Mouse (Mus musculus): ENCODE data around the gene Ap4m1. TPM values are rescaled to one million over a fixed set of nuclear protein-coding genes. Genes with fewer than 3 reads are reported as not detected.

The Ap4m1 gene
- 32.2 and 35.8 TPM in 2 replicates for polyA plus RNA-seq (2015; fragmentation: Nextera tagmentation; extraction: Ambion mirVana)

DNA sequence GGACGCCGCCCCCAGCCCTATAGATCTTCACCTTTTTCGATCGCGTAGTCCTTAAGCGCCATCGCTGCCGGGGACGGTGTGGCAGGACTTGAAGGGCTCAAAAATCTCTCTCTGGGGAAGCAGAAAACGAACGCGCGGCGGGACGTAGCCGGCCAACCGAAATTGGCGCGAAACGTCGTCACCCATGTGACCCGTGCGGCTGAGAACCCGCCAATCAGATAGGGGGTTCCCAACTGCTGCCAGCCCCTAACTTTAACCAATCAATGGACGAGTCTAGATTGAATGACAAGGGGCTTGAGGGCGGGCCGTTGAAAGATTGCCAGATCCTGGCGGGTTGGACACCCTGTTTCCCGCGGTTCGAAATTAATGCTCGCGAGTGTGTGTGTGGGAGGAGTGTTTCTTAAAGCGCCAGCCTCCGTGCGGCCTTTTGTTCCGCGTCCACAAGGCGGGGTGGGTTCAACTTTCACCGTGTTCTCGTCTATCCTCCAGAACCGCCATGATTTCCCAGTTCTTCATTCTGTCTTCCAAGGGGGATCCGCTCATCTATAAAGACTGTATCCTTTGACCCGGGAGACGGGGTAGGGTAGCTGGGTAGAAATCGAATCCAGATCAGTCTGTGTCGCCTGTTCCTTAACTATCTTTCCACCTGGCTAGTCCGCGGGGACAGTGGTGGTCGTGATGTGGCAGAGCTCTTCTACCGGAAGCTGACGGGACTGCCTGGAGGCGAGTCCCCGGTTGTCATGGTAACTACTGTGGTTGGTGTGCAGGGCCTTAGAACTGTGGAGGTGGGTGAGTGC, at the start of gene Ap4m1, which contains the start of gene Mcm7:
Gene Ap4m1 (plus strand): TSS at position 308 of the 797 bp plus-strand sequence.
Gene Mcm7 (minus strand): TSS at position 728 of the 797 bp plus-strand sequence.
- peak; percentile 93 for ATAC-seq (ENCODE audit: low FRiP score, low read depth)
- Histone ChIP-seq H3K4me3 (peak within 1 kb of the TSS; percentile 69), H3K4me2 (replicated peaks) (peak within 1 kb of the TSS; percentile 76), H3K9me3 (no peaks in the 10 kb centered on the region), H3K27me3 (no peaks in the 10 kb centered on the region), H3K27ac (peak within 1 kb of the TSS; percentile 93), H3K9ac (peak within 1 kb of the TSS; percentile 75), H3K36me3 (peaks cover 61% of the 10 kb centered on the region), H3K4me1 (peaks cover 29% of the 10 kb centered on the region)
- WGBS = under 1% methylated on average over 54 of the region's 54 CpGs

DNA sequence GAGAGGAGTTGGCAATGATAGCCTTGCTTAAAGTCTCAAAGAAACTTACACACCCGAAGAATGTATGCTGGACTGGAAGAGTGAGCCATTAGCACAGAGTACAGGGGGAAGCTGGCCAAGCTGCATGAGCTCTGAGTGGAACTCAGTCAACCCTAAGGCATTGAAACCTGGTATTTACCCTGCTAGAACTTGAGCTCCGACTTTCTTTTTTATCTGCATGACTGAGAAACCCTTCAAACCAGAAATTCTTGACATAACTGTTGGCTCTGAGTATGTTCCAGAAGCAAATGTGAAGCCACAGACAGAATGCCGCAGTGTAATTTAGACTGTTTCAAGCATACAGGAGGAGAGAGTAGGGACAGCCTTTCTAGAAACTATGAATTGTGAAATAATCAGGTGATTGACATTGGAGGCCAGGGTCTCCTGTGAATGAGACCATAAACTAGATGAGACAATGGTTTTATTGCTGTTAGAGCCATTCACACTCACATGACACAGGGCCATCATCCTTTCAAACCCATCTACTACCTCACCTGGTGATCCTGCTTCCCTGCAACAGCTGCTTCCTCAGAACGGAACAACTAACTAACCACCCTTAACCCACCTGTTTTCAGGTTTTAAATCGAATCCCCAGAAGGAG, 39.3 kb upstream of the Ap4m1 start:
- H3K27ac ChIP-seq = no peak overlapping the region
- H3K4me3 ChIP-seq = no peak overlapping the region
- 80% methylated on average over 5 of the region's 5 CpGs for WGBS
- no peaks in the 10 kb centered on the region for H3K4me1 ChIP-seq
- no peak overlapping the region for H3K4me2 ChIP-seq (replicated peaks)
- no peak for ATAC-seq (ENCODE audit: low FRiP score, low read depth)
- H3K9me3 ChIP-seq = no peaks in the 10 kb centered on the region
- no peaks in the 10 kb centered on the region for H3K27me3 ChIP-seq
- H3K36me3 ChIP-seq = peaks cover 81% of the 10 kb centered on the region
- H3K9ac ChIP-seq = no peak overlapping the region

DNA sequence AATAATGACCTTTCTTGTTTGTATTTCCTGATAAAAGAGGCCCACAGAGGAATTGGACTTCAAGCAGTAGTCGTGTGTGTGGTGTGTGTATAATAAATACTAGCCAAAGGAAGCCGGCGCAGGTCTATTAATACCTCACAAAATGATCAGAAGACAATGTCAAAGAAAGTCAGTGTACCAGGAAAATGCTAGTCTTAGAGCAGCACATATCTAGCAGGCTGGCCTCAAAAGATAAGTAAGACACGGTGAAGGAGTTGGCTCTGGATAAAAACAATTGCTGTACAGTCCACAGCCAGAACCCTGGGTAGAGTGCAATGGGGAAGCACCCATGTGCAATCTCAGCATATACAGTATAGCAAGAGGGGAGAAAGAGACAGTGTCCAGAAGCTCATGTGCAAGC, 34.5 kb upstream of the Ap4m1 start:
- no peak for ATAC-seq (ENCODE audit: low FRiP score, low read depth)
- no peaks in the 10 kb centered on the region for H3K27me3 ChIP-seq
- no peak overlapping the region for H3K9ac ChIP-seq
- WGBS = 89% methylated on average over 4 of the region's 4 CpGs
- no peak overlapping the region for H3K27ac ChIP-seq
- H3K36me3 ChIP-seq = peaks cover 42% of the 10 kb centered on the region
- H3K4me2 ChIP-seq (replicated peaks) = no peak overlapping the region
- H3K9me3 ChIP-seq = no peaks in the 10 kb centered on the region
- no peak overlapping the region for H3K4me3 ChIP-seq
- H3K4me1 ChIP-seq = no peaks in the 10 kb centered on the region

DNA sequence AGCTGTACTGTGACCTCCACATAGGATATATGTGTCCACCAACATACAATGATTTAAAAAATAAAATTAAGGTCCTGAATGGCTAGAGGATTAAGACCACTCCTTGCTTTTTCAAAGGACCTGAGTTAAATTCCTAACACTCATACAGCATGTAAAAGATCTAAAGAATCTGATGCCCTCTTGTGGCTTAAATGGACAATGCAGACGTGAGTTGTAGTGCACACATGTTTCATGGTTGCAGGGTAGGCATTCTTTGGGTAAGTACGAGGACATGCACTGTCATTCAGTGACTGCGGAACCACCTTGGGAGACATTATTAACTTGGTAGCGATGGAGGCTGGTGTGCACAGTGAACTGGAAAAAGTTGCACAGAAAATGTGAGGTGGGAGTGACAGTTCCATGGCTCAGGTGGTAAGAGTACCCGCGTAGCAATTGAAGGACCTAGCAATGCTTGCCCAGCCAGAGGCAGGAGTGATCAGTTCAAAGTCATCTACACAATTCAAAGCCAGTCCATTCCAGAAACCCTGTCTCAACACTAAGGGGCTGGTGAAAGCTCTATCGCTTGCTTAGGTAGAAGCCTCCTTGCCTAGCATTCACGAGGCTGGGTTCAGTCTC, 33.8 kb upstream of the Ap4m1 start:
- Histone ChIP-seq H3K36me3 (peaks cover 40% of the 10 kb centered on the region), H3K4me2 (replicated peaks) (no peak overlapping the region), H3K27me3 (no peaks in the 10 kb centered on the region), H3K9me3 (no peaks in the 10 kb centered on the region), H3K4me3 (no peak overlapping the region), H3K27ac (no peak overlapping the region), H3K4me1 (no peaks in the 10 kb centered on the region), H3K9ac (no peak overlapping the region)
- no peak for ATAC-seq (ENCODE audit: low FRiP score, low read depth)
- WGBS = 61% methylated on average over 8 of the region's 8 CpGs

DNA sequence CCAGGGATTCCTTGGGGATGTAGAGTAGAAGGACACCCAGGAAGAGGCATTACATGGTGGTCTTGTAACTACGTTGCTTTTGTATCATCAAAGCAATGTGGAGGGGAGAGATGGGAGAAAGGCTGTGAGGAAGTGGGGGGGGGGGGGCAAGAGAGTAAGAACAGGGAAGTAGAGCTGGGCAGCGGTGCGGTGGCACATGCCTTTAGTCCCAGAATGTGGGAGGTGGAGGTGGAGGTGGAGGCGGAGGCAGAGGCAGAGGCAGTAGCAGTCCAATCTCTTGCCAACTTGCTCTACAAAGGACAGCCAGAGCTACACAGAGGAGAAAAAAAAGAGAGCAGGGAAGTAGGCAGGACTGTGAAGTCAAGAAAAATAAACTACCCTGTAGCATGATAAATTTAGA, 33.2 kb upstream of the Ap4m1 start:
- no peak for ATAC-seq (ENCODE audit: low FRiP score, low read depth)
- Histone ChIP-seq H3K36me3 (peaks cover 40% of the 10 kb centered on the region), H3K4me2 (replicated peaks) (no peak overlapping the region)

DNA sequence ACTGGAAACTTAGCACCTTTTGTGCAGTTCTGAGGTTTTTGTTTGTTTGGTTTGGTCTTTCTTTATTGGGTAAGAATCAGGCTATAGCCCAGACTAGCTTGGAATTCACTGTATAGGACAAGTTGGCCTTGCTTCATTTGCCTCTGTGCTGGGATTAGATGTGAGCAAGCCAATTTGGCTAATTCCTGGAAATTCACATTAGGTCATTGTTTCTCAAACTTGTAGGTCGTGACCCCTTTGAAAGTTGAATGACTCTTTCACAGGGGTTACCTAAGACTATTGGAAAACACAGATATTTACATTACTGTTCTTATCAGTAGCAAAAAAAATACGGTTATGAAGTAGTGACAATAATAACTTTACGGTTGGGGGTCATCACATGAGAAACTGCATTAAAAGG, 17.4 kb upstream of the Ap4m1 start:
- peak overlapping the region; percentile 92 for H3K9ac ChIP-seq
- ATAC-seq (ENCODE audit: low FRiP score, low read depth) = no peak
- H3K4me1 ChIP-seq = peaks cover 10% of the 10 kb centered on the region
- WGBS = 89% methylated on average over 3 of the region's 3 CpGs
- peaks cover 33% of the 10 kb centered on the region for H3K36me3 ChIP-seq
- no peaks in the 10 kb centered on the region for H3K9me3 ChIP-seq
- H3K27ac ChIP-seq = no peak overlapping the region
- H3K27me3 ChIP-seq = no peaks in the 10 kb centered on the region
- peak overlapping the region; percentile 81 for H3K4me2 ChIP-seq (replicated peaks)
- peak overlapping the region; percentile 79 for H3K4me3 ChIP-seq

More for the DNA sequence above, 33.2 kb upstream of the Ap4m1 start:
- Histone ChIP-seq H3K9ac (no peak overlapping the region), H3K27ac (no peak overlapping the region), H3K4me1 (no peaks in the 10 kb centered on the region), H3K4me3 (no peak overlapping the region), H3K9me3 (no peaks in the 10 kb centered on the region), H3K27me3 (no peaks in the 10 kb centered on the region)
- WGBS = 80% methylated on average over 4 of the region's 4 CpGs

DNA sequence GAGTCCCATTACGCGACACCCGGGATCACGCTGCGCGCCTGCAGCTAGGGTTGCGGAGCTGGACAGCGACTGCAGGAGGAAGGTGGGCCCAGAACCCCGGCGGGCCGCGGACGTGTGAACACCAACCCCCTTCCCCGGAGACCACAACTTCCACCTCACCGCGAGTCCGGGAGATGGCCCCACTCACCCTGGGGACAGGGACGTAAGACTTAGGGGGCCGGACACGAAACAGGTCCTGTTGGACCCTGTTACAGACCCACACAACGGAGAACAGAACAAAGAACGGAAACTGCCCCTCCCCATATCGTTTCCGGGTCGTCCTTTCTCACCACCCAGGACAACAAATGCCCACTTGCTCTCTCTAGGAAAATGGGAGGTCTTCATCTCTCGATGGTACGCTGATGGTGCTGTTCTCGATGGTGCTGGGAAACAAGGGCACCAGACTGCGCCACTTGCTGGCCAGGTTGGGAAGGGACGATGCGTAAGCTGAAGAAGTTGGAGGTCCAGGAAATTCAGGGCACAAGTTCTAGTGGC, 16.3 kb upstream of the Ap4m1 start, which contains the start of gene Zfp113:
Gene Zfp113 (minus strand): TSS at position 302 of the 534 bp plus-strand sequence.
- H3K9ac ChIP-seq = peak within 1 kb of the TSS; percentile 92
- peak within 1 kb of the TSS; percentile 81 for H3K4me2 ChIP-seq (replicated peaks)
- H3K4me1 ChIP-seq = peaks cover 12% of the 10 kb centered on the region
- H3K27ac ChIP-seq = peak within 1 kb of the TSS; percentile 90
- H3K36me3 ChIP-seq = peaks cover 28% of the 10 kb centered on the region
- peak; percentile 96 for ATAC-seq (ENCODE audit: low FRiP score, low read depth)
- H3K4me3 ChIP-seq = peak within 1 kb of the TSS; percentile 79
- under 1% methylated on average over 31 of the region's 31 CpGs for WGBS
- no peaks in the 10 kb centered on the region for H3K27me3 ChIP-seq
- no peaks in the 10 kb centered on the region for H3K9me3 ChIP-seq

DNA sequence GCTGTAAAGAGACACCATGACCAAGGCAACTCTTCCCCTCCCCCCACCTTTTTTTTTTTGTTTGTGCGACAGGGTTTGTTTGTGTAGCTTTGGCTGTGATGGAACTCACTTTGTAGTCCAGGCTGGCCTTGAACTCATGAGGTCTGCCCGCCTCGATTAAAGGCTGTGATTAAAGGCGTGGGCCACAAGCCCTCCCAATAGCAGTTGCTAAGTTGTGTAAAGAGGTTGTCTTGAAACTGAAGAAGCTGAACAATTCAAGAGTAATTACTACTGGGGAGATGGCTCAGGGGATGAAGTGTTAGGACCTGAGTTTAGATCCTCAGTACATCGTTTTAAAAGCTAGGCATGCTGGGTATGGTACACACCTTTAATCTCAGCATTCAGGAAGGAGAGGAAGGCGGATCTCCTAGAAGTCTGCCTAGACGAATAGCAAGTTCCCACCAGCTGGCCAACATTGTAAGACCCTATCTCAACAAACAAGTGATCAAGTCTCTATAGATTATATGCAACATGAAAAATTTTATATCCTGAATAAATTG, 11.5 kb upstream of the Ap4m1 start:
- Histone ChIP-seq H3K4me1 (peaks cover 19% of the 10 kb centered on the region), H3K9ac (peak overlapping the region; percentile 50), H3K27me3 (no peaks in the 10 kb centered on the region), H3K4me3 (peak overlapping the region; percentile 84), H3K9me3 (no peaks in the 10 kb centered on the region), H3K4me2 (replicated peaks) (peak overlapping the region; percentile 88), H3K27ac (no peak overlapping the region), H3K36me3 (peaks cover 33% of the 10 kb centered on the region)
- no peak for ATAC-seq (ENCODE audit: low FRiP score, low read depth)
- 72% methylated on average over 7 of the region's 7 CpGs for WGBS

DNA sequence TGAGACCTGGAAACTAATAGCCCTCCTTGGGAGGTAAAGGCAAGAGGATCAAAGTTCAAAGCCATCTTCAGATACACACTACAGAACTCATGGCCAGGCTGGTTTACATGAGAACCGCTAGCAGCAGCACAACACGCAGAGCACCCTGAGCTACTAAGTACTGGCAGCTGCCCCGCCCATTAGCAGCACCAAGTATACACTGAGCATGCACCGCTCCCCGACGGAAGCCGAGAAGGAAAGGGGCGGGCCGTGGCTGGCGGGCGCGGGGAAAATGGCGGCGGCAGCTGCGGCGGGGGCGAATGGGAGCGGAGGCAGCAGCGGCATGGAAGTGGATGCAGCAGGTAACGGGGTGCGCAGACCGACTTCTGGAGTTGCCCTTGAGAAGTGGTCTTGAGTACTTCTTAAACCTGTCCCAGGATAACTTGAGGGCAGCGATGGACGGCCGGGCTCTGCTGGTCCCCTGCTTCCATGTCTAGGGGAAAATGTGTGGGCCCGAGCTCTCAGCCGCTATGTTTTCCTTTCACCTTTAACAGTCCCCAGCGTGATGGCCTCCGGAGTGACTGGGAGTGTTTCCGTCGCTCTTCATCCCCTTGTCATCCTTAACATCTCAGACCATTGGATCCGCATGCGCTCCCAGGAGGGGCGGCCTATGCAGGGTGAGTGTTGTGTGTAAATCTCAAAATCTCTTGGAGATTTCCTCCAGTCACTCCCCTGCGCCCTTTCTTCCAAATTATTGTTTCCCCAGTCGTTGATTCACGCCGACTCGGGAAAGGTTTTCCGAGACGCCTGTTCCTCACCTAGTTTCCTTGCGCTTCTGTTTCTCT, 10.7 kb upstream of the Ap4m1 start, which contains the start of gene Cops6:
Gene Cops6 (plus strand): TSS at position 230 of the 824 bp plus-strand sequence.
- ATAC-seq (ENCODE audit: low FRiP score, low read depth) = peak; percentile 94
- peak within 1 kb of the TSS; percentile 77; the same call in 1 of the 2 replicates for H3K27ac ChIP-seq
- WGBS = under 1% methylated on average over 42 of the region's 42 CpGs
- peak within 1 kb of the TSS; percentile 88 for H3K4me2 ChIP-seq (replicated peaks)
- H3K9ac ChIP-seq = peak within 1 kb of the TSS; percentile 91
- H3K4me3 ChIP-seq = peak within 1 kb of the TSS; percentile 84
- peaks cover 41% of the 10 kb centered on the region for H3K36me3 ChIP-seq
- H3K27me3 ChIP-seq = no peaks in the 10 kb centered on the region
- peaks cover 19% of the 10 kb centered on the region for H3K4me1 ChIP-seq
- no peaks in the 10 kb centered on the region for H3K9me3 ChIP-seq

DNA sequence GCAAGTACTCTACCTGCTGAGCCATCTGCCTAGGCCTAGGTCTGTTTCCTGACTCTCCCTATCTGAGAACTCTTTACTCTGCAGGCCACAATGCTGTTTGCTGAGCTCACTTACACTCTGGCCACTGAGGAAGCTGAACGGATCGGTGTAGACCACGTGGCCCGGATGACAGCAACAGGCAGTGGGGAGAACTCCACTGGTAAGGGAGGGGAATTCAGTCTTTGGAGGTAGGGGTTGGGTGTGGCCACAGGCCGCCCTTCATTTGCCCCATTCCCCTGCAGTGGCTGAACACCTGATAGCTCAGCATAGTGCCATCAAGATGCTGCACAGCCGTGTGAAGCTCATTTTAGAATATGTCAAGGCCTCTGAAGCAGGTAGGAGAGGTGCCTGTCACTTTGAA, 8.8 kb upstream of the Ap4m1 start:
- Histone ChIP-seq H3K9ac (no peak overlapping the region), H3K9me3 (no peaks in the 10 kb centered on the region), H3K4me1 (peaks cover 19% of the 10 kb centered on the region), H3K4me2 (replicated peaks) (no peak overlapping the region), H3K27me3 (no peaks in the 10 kb centered on the region), H3K4me3 (no peak overlapping the region), H3K27ac (no peak overlapping the region), H3K36me3 (peaks cover 60% of the 10 kb centered on the region)
- no peak for ATAC-seq (ENCODE audit: low FRiP score, low read depth)
- WGBS = 76% methylated on average over 6 of the region's 6 CpGs

DNA sequence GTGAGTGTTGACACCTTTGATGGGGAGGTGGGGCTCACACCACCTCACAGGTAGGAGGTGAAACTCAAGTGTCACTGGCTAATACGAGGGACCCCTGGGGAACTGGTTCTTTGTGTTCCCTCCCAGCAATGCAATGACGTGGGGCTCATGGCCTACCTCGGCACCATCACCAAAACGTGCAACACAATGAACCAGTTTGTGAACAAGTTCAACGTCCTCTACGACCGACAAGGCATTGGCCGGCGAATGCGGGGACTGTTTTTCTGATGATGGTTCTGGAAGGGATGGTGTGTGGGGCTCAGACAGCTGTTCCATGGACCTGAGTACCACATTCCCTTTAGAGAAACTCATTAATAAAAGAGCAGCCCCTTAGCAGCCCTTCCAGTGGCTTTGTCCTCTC, 8.2 kb upstream of the Ap4m1 start:
- Histone ChIP-seq H3K36me3 (peaks cover 66% of the 10 kb centered on the region), H3K27ac (no peak overlapping the region; the same call in 1 of the 2 replicates), H3K27me3 (no peaks in the 10 kb centered on the region), H3K9me3 (no peaks in the 10 kb centered on the region), H3K4me3 (no peak overlapping the region), H3K4me1 (peaks cover 19% of the 10 kb centered on the region), H3K4me2 (replicated peaks) (no peak overlapping the region), H3K9ac (0 out of 2 replicates have a peak overlapping the region, but pooled peaks have one; percentile 19)
- no peak for ATAC-seq (ENCODE audit: low FRiP score, low read depth)
- WGBS = 69% methylated on average over 10 of the region's 10 CpGs
